Mouse (Mus musculus) ES-Bruce4 (cell line): ENCODE results near the gene Sphk2. TPM values are rescaled to one million over a fixed set of nuclear protein-coding genes. Genes with fewer than 3 reads are reported as not detected.

Experiments used
- H3K27ac ChIP-seq: 2 replicates; pipeline ENCODE4 v1.5.1; 2012; ENCODE audit warnings: low read length, inconsistent platforms; ENCODE audit not compliant: insufficient read depth
- H3K27me3 ChIP-seq: 2 replicates; pipeline ENCODE4 v1.6.1; 2012; ENCODE audit warnings: mild to moderate bottlenecking, low read length, inconsistent platforms; ENCODE audit not compliant: control insufficient read depth, poor library complexity, insufficient read depth, severe bottlenecking
- H3K36me3 ChIP-seq: 2 replicates; pipeline ENCODE4 v1.6.1; 2012; ENCODE audit warnings: inconsistent platforms, mild to moderate bottlenecking, low read length, moderate library complexity; ENCODE audit not compliant: control insufficient read depth, poor library complexity, insufficient read depth, severe bottlenecking
- H3K4me1 ChIP-seq: one replicate; pipeline ENCODE4 v1.8.1; 2011; ENCODE audit warnings: low read length; ENCODE audit not compliant: control insufficient read depth, insufficient read depth
- H3K4me3 ChIP-seq: 2 replicates; pipeline ENCODE4 v1.5.1; 2011; ENCODE audit warnings: low read depth, mild to moderate bottlenecking, low read length
- H3K9ac ChIP-seq: 2 replicates; pipeline ENCODE4 v1.6.1; 2012; ENCODE audit warnings: low read depth, mild to moderate bottlenecking, inconsistent platforms; ENCODE audit not compliant: poor library complexity, severe bottlenecking
- H3K9me3 ChIP-seq: replicated peaks from 2 replicates; pipeline ENCODE4 v1.6.1; 2012; ENCODE audit warnings: mild to moderate bottlenecking, low read length, inconsistent platforms; ENCODE audit not compliant: control insufficient read depth, poor library complexity, insufficient read depth, severe bottlenecking
- CTCF ChIP-seq: IDR thresholded peaks from one replicate; pipeline ENCODE4 v1.8.1; 2011; ENCODE audit warnings: low read depth, low read length
- EP300 ChIP-seq: IDR thresholded peaks from 2 replicates; pipeline ENCODE4 v1.6.1; 2011; ENCODE audit warnings: low read depth, low read length; ENCODE audit not compliant: insufficient read depth
- POLR2A ChIP-seq: IDR thresholded peaks from one replicate; pipeline ENCODE4 v1.8.1; 2011; ENCODE audit warnings: low read length; ENCODE audit not compliant: insufficient read depth
- polyA plus RNA-seq: library from polyadenylated mRNA; stranded (reverse); fragments of >200 nt; gene quantifications from 2 replicates; pipeline ENCODE4 v1.2.4, GENCODE M21; 2011; ENCODE audit warnings: low read depth; ENCODE audit not compliant: missing spikeins, insufficient read depth, insufficient read length

Gene Sphk2
- polyA plus RNA-seq, 1 experiment = 10.4 TPM

DNA sequence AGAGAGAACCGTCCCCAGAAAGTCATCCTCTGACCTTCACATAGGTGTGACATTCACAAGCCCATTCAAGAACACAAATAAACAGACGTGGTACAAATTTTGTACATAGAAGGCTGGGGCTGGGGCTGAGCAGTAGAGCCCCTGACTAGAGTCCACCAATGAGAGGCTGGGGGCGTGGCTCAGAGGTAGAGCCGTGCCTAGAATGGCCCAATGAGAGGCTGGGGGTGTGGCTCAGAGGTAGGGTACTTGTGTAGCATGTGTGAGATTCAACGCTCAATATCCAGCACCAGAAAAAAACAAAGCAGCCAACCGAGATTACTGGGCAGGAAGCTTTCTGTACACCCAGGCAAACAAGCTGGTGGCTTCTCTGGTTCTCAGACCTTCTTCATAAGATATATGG is 37.9 kb upstream of the Sphk2 start:
- no peaks in the 10 kb centered on the region for H3K36me3 ChIP-seq
- H3K4me1 ChIP-seq = no peaks in the 10 kb centered on the region
- TF ChIP-seq EP300 = no peak
- no peak for TF ChIP-seq POLR2A
- no peak for TF ChIP-seq CTCF
- no peak overlapping the region for H3K9ac ChIP-seq
- no peak overlapping the region for H3K27ac ChIP-seq
- H3K4me3 ChIP-seq = no peak overlapping the region
- no peaks in the 10 kb centered on the region for H3K27me3 ChIP-seq
- no peaks in the 10 kb centered on the region for H3K9me3 ChIP-seq

DNA sequence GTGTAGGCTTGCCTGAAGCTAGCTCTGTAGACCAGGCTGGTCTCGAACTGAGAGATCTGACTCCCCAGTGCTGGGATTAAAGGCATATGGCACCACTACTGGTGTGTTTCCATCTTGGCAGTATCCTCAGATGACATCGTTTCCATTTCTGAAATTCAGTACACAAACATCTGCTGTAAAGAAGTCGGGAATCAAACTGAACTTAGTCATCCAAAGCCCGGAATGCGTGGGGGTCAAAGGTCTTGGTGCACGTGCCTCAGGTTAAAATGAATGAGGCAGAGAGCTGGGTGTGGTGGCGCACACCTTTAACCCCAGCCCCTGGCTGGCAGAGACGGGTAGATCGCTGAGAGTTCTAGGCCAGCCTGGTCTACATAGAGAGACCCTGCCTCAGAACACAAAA is 32.4 kb upstream of the Sphk2 start:
- Histone ChIP-seq H3K4me3 (no peak overlapping the region), H3K27me3 (no peaks in the 10 kb centered on the region), H3K4me1 (peaks cover 7% of the 10 kb centered on the region), H3K9ac (no peak overlapping the region), H3K9me3 (no peaks in the 10 kb centered on the region), H3K27ac (no peak overlapping the region), H3K36me3 (no peaks in the 10 kb centered on the region)
- no peak for TF ChIP-seq CTCF
- no peak for TF ChIP-seq POLR2A
- TF ChIP-seq EP300 = no peak

DNA sequence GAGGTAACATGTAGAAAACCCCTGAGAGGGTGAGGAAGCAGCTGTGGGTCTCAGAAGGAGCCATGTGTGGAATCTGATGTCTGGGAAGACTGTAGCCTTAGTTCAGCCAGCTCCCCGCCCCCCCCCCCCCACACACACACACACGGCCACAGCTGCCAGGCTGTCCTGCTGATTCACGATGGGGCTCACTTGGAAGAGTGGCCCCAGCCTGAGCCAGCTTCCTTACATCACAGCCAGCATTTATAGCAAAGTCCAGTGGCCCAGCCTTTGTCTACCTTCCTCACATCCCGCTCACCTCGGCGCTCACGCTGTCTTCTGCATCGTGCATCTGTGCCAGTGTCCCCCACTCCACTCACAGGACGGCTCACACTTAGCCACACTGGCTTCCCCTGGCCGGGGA is 31.6 kb upstream of the Sphk2 start:
- Histone ChIP-seq H3K9me3 (no peaks in the 10 kb centered on the region), H3K4me3 (no peak overlapping the region), H3K27me3 (no peaks in the 10 kb centered on the region), H3K27ac (no peak overlapping the region), H3K4me1 (peaks cover 7% of the 10 kb centered on the region), H3K36me3 (no peaks in the 10 kb centered on the region), H3K9ac (no peak overlapping the region)
- TF ChIP-seq EP300 (no peak), POLR2A (no peak), CTCF (no peak)

DNA sequence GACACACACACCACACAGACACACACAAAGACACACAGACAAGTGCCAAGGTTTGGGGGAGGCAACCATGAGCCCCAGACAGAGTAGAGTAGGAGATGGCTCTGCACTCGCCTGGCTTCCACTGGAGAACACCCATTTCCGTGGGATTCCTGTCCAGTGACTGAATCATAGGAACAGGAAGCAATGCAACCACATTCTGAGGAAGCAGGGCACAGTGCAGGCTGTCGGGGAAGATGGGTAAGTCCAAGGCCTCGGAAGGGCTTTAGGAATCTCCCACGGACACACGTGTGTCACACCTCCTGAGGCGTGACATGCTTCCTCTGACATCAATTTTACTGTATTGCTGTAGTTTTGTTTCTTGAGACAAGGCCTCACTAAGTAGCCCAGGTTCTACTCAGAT is 30.3 kb upstream of the Sphk2 start:
- Histone ChIP-seq H3K36me3 (no peaks in the 10 kb centered on the region), H3K9me3 (no peaks in the 10 kb centered on the region), H3K4me1 (peaks cover 7% of the 10 kb centered on the region), H3K4me3 (no peak overlapping the region), H3K27me3 (no peaks in the 10 kb centered on the region), H3K27ac (no peak overlapping the region), H3K9ac (no peak overlapping the region)
- TF ChIP-seq EP300 = no peak
- TF ChIP-seq POLR2A = no peak
- no peak for TF ChIP-seq CTCF

DNA sequence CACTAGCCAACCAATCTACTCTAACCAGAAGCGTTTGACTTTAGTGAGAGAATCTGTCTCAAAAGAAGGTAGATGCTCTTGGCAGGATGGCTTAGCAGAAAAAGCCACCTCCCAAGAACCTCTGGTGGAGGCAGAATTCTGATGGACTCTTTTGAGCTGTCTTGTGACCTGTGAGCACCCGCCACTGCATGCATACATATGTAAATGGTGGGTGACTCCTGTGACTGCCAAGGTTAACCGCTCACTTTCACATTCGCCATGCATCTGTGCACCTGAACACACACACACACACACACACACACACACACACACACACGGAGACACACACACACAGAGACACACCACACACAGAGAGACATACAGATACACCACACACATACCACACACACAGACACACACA is 29.6 kb upstream of the Sphk2 start:
- TF ChIP-seq CTCF = no peak
- no peak for TF ChIP-seq POLR2A
- peak; percentile 88; the same call in 1 of the 2 replicates for TF ChIP-seq EP300
- no peaks in the 10 kb centered on the region for H3K36me3 ChIP-seq
- H3K27me3 ChIP-seq = no peaks in the 10 kb centered on the region
- no peak overlapping the region for H3K9ac ChIP-seq
- H3K4me3 ChIP-seq = no peak overlapping the region
- H3K9me3 ChIP-seq = no peaks in the 10 kb centered on the region
- peaks cover 9% of the 10 kb centered on the region for H3K4me1 ChIP-seq
- H3K27ac ChIP-seq = no peak overlapping the region

DNA sequence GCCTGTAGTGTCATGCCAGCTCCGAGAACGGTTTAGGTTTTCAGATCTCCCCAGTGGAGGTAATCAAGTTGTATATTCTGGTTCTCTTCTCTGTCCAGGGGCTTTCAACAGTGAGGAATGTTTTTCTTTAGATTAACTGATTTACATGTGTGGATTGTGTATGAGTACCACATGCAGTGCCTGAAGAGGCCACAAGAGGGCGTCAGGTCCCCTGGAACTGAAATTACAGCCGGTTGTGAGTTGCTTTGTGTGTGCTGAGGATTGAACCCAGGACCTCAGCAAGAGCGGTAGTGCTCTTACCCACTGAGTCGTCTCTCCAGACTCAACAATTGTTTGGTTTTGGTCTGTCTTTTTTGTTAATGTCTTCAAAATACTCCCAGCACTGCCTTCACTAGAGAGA is 28.7 kb upstream of the Sphk2 start:
- no peak overlapping the region for H3K27ac ChIP-seq
- H3K9me3 ChIP-seq = no peaks in the 10 kb centered on the region
- TF ChIP-seq EP300 = no peak
- peak; percentile 73 for TF ChIP-seq CTCF
- H3K4me3 ChIP-seq = no peak overlapping the region
- H3K9ac ChIP-seq = no peak overlapping the region
- H3K36me3 ChIP-seq = no peaks in the 10 kb centered on the region
- H3K27me3 ChIP-seq = no peaks in the 10 kb centered on the region
- peaks cover 9% of the 10 kb centered on the region for H3K4me1 ChIP-seq
